15 mouse cellular contexts compared by ENCODE assay signal in genomic region chr4:47971861-47972260, GRCm38 (mm10).
"Had no signal": no experiment of that assay in that cellular context is flagged by ENCODE, and none has a peak within 500 bp of the region (broad histone marks: within the 10 kb centered on the region; RNA-seq: fewer than 3 reads in every experiment).

No protein-coding gene starts in this region.

- H3K4me1 ChIP-seq: midbrain, embryonic 10.5 days; midbrain, embryonic 12.5 days; midbrain, embryonic 15.5 days; neural tube, embryonic 13.5 days; stomach, embryonic 15.5 days had no signal

- DNase-seq: lung, adult 18-20 months; lung, embryonic 14.5 days; lung, postnatal 10 days; lung, postnatal 4 days; right cerebral cortex, postnatal 14 days; thymus, adult 2 months; thymus, postnatal 25 days; thymus, postnatal 4 days had no signal

- H3K9ac ChIP-seq: liver, embryonic 14.5 days; lung, embryonic 14.5 days; midbrain, embryonic 12.5 days; midbrain, embryonic 15.5 days; neural tube, embryonic 13.5 days; stomach, embryonic 15.5 days had no signal

- H3K4me3 ChIP-seq: midbrain, embryonic 10.5 days; midbrain, embryonic 12.5 days; midbrain, embryonic 15.5 days; neural tube, embryonic 13.5 days; stomach, embryonic 15.5 days had no signal

- H3K4me2 ChIP-seq: lung, embryonic 14.5 days; midbrain, embryonic 12.5 days; midbrain, embryonic 15.5 days; neural tube, embryonic 13.5 days; stomach, embryonic 15.5 days had no signal

- H3K9me3 ChIP-seq: midbrain, embryonic 10.5 days; midbrain, embryonic 12.5 days; midbrain, embryonic 15.5 days; neural tube, embryonic 13.5 days; stomach, embryonic 15.5 days had no signal

- H3K27me3 ChIP-seq: midbrain, embryonic 12.5 days; midbrain, embryonic 15.5 days; neural tube, embryonic 13.5 days; stomach, embryonic 15.5 days had no signal

- H3K27ac ChIP-seq: liver, embryonic 14.5 days; midbrain, embryonic 10.5 days; midbrain, embryonic 12.5 days; midbrain, embryonic 15.5 days; neural tube, embryonic 13.5 days; stomach, embryonic 15.5 days; stomach, postnatal 0 days had no signal

- ATAC-seq: midbrain, embryonic 15.5 days had no signal

- H3K36me3 ChIP-seq: midbrain, embryonic 10.5 days; midbrain, embryonic 12.5 days; midbrain, embryonic 15.5 days; neural tube, embryonic 13.5 days; stomach, embryonic 15.5 days had no signal
